Mouse (Mus musculus) mouse embryonic stem cell (cell line): ENCODE results near the gene Rbpms2.

ENCODE experiments used
- in situ Hi-C, 2 experiments: fragments of 300-500 bp; cut with MboI; formaldehyde crosslinking; loops; 1 replicate in 1 of 2; 3 replicates in 1 of 2; pipeline ENCODE4 v1.14.3; 2019 to 2020; ENCODE audit warnings: low sequenced_read_pairs in 2 of 2, low pct_unique_long_range_greater_than_20kb in 1 of 2, mixed read lengths in 1 of 2; ENCODE audit not compliant: unreplicated experiment in 1 of 2

Gene Rbpms2

DNA sequence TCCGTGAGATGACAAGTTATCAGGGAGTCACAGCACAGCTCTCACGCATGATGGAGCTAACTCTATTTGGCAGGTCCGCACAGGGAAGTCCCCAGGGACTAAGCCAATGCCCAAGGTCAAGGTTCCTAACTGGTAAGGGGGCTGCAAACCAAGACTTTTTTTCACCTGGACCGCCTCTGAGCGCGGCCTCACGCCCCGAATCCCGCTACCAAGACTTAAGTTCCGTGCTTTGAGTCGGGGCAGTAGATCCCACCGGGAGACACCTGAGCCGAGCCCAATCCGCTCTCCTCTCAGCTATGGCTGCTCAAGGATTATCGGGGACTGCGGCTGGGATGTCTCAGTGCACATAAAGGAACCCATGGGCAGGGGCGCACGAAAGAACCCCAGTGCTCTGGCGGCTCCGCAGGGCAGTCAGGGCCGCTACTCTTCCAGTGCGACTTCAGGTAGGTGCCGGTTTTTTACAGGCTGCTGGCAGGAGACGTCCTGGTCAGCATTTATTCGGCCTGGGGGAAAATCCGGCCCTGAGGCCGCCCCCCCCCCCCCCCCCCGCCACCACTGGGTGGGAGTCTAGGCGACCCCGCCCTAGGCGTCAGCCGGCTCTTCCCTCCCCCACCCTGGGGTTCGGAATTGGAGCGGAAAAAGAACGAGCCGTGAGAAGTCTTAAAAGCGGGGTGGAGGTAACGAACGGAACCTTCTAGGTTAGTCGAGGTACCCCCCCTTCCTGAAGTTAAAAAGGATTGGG, at the start of gene Rbpms2:
Gene Rbpms2, plus strand, starts transcription at position 624 of the 742 bp plus-strand sequence.
- in situ Hi-C loops, result no loop called here

DNA sequence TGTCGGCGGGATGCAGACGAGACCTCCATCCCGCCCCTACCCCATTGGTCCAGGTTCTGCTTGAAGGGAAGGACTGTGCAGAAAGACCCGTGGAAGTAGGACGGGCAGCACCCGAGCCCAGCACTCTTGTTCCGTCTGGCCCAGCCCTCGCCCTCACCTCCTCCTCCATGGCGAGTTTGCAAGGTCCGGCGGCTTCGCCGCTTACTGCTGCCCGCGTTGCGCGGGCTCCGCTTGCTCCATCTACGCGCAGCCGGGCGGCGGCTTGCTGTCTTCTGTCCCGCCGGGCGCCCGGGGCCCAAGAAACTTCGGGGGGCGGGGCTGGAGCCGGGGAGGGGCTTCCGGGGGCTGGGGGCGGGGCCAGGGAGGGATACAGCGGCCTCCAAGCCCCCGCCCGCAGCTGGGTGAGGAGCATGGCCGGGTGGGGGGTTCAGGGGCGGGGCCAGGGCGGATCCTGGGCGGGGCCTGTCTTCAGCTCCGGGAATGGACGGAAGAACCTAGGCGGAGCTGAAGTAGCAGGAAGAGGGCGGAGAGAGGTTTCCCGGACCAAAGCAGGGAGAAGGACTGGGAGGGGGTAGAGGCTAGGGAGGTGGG, 49.6 kb upstream of the Rbpms2 start, which contains the start of gene Plekho2:
Gene Plekho2, minus strand, starts transcription at position 260 of the 591 bp plus-strand sequence.
- in situ Hi-C loops, result loop anchor here in 1 of 2 experiments (5.0 to 10.0 kb wide), 2 partner anchors 38 to 55 kb away; partner anchors contain the start of gene Ankdd1a

DNA sequence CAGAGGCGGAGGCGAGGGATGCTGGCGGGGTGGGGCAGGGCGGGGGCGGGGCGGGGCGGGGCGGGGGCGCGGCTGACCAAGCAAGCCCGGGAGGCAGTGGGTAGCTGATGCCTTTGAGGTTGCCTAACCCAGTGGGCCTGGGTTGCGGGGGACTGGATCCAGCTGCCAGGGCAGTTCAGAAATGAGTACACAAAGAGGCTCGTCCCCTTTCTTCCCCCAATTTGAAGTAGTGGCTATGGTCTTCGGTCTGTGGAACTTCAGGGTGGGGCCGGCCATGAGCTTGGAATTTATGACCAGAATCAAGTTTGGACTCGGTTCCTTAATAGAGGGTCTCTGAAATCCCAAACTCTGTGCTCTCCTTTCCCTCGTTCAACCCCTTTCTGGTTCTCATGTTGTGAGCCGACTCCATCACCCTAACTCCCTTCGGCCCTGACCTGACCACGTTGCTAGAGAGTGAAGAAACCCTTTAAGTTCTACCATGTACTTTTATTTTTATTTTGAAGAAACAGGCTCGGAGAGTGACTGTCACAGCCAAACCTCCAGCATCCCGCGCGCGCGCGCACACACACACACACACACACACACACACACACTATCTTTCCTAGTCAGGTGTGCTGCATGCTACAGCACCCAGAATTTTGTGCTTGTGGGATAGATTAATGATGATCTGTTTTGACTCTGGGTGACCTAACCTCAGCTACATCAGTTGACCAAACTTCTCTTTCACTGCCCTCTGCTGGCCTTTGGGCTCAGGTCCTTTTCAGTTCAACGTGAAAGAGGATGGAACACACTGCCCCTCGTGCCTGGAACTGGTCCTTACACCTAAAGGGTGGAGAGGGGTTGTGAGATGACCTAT, 48.8 kb upstream of the Rbpms2 start:
- in situ Hi-C loops, result loop anchor here in 1 of 2 experiments (10.0 kb wide), 1 partner anchor 56 kb away; the partner anchor contains the start of gene Ankdd1a

DNA sequence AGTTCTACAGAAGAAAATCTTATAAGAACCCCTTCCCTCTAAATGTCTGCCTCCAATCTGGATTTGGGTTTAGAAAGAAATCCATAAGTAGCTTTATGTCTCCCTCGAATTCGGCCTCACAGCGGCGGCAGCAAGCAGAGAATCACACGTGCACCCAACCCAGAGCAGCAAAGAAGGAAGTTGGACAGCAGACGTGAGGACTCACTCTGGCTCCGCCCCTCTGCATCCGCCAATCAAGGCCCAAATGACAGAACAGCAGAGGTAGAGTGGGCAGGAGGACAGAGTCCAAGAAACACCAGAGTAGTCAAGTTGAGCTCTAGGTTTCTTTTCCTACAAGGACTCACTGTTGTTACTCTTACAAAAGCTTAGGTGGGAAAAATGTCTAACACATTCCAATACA, 46.4 kb upstream of the Rbpms2 start:
- in situ Hi-C loops, result loop anchor here in 1 of 2 experiments (10.0 kb wide), 1 partner anchor 58 kb away; the partner anchor contains the start of gene Ankdd1a

DNA sequence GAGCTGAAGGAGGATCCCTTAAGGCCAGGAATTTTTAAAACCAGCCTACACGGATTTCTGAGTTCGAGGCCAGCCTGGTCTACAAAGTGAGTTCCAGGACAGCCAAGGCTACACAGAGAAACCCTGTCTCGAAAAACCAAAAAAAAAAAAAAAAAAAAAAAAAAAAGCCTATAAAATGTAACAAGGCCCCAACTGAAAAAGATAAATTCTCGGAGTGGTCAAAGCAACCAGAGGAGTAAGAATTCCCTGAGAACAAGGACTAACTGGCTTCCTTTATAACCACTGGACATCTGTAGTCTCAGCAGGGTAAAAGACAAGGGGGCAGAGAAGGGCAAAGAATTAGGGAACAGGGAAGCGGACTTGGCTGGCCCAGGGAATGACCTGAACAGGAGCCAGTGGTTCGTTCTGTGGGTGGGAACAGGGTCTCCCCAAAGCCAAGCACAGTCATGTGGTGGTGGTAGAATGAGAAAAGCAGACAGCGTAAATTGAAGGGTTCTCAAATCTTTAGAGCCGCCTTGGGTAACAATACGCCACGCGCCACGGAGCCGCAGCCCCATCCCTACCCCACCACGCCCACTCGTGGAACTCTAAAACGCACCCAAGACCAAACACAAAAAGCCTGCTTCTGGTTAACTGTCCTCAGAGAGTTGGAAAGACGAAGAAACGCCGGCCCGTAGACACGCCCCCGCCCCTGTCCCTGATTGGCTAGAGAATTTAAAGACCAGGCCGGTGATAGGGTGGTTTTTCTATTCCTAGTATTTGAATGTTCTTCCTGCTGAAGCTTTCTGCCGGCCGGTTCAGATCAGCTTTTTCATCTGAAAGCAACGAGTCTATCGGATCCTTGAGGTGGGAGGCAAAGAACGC, 42.8 kb upstream of the Rbpms2 start, which contains the start of gene Pif1:
Gene Pif1, plus strand, starts transcription at position 755 of the 864 bp plus-strand sequence.
- in situ Hi-C loops, result loop anchor here in 1 of 2 experiments (10.0 kb wide), 1 partner anchor 62 kb away; the partner anchor contains the start of gene Ankdd1a

DNA sequence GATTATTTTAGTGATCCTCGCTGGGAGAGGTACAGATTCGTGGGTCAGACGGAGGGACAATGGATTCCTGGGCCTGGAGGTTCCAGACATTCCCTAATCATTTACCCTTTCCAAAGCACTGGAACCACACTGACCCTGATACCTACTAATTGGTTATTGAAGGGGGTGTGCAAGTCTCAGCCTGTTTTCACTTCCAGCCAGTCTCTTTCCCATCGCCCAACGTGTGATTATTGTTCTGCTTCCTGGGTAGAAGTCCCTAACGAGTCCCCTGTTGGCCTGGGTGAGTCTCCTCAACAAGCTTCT, 42.2 kb upstream of the Rbpms2 start:
- in situ Hi-C loops, result loop anchor here in 1 of 2 experiments (10.0 kb wide), 1 partner anchor 62 kb away; the partner anchor contains the start of gene Ankdd1a

DNA sequence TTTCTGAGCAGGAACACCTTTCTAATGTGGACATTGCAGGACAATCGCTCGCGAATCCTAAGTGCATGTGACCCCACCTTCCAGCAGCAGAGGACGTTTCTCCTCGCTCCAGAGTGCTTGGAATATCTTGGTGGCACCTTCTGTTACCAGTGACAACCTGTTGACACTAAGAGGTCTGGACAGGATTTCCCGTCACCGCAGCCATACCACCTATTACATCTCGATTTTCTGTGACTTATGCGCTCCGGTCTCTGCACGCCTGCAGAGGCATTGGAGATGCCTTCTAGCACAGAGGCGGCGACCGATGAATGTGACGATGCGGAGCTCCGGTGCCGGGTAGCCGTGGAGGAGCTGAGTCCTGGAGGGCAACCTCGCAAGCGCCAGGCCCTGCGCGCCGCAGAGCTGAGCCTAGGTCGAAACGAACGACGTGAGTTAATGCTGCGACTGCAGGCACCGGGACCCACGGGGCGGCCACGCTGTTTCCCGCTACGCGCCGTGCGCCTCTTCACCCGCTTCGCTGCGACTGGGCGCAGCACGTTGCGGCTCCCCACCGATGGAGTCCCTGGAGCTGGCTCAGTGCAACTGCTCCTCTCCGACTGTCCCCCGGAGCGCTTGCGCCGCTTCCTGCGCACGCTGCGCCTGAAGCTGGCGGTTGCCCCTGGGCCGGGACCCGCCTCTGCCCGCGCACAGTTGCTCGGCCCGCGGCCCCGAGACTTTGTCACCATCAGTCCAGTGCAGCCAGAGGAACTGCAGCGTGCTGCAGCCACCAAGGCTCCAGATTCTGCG, 41.7 kb upstream of the Rbpms2 start:
- in situ Hi-C loops, result loop anchor here in 1 of 2 experiments (10.0 kb wide), 1 partner anchor 63 kb away; the partner anchor contains the start of gene Ankdd1a

DNA sequence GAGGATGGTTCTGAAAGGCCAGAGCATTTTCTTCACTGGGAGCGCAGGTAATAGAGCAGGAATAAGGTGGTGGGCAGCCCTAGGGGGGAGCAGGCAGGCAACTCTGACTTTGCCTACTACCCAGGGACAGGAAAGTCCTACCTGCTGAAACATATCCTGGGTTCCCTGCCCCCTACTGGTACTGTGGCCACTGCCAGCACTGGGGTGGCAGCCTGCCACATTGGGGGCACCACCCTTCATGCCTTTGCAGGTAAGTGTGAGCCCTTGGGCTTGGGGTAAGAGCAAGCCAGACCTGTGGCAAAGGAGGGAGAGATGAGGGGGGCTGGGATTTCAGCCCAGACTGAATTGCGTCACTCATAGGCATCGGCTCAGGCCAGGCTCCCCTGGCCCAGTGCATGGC, 40.4 kb upstream of the Rbpms2 start:
- in situ Hi-C loops, result loop anchor here in 1 of 2 experiments (10.0 kb wide), 1 partner anchor 64 kb away; the partner anchor contains the start of gene Ankdd1a

DNA sequence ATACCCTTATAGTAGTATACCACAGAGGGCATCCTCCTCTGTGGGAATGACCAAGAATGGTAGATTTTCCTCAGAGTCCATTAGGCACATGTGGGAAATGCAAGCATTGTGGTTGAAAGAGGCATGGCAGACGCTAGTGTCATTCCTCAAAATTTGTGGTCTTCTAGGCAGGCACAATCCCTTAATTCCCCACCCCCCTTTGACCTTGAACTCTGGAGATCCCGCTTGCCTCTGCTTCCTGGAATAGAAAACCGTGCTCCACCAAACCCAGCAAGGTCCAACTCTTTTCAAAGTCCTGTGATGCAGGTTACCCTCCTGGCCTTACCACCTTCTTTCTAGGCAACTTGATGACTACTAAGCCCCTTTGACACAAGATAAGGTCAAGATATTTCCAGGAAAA, 36.7 kb upstream of the Rbpms2 start:
- in situ Hi-C loops, result no loop called here

DNA sequence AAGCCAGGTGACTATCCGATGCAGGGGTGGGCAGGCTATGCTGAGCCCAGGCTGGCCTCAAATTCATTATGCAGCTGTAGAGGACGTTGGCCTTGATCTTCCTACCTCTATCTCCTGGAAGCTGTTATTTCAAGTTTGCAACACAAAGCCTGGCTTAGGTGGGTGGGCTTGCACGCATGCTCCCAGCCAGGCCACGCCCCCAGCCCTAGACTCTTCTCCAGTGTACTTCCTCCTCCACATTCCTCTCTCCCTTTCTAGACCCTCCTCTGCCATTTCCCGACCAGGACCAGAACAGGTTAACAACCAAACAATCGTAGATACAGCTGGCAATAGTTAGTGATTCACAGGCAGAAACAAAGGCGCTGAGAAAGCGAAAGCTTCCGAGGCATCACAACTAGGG, 35.9 kb upstream of the Rbpms2 start:
- in situ Hi-C loops, result no loop called here

DNA sequence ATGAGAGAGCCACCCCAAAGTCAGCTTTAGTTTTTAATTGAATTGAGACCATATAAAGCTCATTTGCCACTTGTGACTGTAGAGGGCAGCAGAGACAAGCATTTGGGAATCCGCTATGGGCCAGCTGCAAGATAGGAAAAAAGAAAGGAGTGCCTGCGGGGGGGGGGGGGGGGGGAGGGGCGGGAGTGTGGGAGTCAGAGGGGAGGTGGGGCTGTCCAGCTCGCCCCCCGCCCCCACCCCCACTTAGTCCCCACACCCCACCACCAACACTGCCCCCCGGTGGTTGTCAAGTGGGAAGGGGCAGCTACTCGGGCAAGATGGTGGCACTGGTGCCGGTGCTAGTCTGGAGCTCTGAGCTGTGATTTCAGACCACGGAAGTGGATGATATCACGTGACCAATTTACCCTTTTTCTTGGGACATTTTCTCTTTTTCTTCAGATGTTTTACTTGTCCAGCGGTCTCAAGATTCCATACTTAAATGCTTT, 30.6 kb upstream of the Rbpms2 start:
- in situ Hi-C loops, result no loop called here

DNA sequence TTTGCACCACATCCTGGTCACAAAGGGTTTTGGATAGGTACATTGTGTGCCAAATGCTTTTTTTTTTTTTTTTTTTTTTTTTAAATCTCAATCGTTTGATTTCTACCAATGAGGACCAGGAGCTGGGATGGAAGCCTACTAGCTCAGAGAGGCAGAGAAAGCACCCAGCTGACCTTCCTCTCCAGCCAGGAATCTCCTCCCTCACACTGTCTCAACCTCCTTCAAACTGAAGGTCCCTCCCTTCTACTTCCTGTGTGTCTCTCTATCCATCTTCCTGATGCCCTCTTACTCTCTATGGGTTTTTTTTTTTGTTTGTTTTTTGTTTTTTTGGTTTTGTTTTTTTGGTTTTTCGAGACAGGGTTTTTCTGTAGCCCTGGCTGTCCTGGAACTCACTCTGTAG, 28.5 kb upstream of the Rbpms2 start:
- in situ Hi-C loops, result loop anchor here (10.0 kb wide), 1 partner anchor 254 kb away; no protein-coding TSS in a partner anchor

DNA sequence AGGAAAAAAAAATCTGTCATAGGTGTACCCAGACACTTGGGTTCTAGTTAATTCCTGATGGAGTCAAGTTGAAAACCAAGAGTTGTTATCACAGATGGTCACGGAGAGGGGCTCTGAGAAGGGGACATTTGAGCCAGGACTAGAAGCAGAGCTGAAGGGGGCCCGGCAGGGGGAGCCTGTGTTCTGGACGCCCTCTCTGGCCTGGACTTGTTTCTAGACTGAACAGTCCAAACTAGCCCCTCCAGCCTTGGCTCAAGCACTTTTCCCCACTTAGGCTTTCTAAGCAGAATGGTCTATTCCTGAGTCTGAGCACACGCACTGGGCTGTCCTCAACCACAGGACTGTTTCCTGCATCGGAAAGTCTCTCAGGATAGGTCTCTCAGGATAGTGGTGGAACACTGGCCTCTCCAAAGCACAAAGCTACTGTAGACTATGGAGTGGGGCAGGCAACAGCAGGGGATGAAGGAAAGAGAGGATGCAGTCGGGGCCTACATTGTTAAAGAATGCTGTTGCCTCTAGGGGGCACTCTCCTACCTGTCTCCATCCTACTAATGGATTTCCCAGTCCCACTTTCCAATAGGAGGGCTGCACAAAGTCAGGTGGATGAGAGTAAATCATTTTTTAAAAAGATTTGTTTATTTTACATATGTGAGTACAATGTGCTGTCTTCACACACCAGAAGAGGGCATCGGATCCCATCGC, 25.9 kb upstream of the Rbpms2 start:
- in situ Hi-C loops, result loop anchor here (10.0 kb wide), 1 partner anchor 251 kb away; no protein-coding TSS in a partner anchor

DNA sequence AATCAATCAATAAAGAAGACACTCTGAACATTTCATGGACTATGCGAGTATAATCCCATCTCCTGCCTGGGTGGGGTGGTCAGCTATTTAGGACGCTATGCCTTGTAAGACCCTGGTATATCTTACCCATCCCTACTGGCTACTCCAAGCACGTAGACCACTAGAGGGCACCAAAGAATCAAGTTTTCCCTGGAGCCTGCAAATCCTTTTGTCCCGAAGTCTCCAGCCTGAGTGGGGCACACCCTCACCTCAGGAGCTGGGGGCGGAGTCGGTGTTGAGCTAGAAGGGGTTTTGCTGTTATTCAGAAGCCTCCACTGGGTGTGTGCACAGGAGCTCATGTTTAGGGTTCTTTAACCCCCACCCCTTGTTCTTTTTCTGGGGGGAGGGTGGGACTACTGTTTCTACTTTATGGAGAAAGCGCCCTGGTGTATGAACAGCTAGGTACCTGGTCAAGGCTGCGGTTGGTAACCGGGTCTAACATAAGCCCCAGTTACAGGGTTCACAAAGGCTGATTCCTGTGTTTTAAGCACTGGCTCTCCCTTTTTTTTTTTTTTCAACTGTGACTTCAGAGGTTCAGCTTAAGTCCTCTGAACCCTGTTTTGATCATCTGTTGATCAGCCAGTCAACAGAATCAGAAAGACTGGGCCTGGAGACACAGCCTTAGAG, 23.8 kb upstream of the Rbpms2 start:
- in situ Hi-C loops, result loop anchor here (5.0 to 10.0 kb wide), 2 partner anchors 57 to 249 kb away; no protein-coding TSS in a partner anchor

DNA sequence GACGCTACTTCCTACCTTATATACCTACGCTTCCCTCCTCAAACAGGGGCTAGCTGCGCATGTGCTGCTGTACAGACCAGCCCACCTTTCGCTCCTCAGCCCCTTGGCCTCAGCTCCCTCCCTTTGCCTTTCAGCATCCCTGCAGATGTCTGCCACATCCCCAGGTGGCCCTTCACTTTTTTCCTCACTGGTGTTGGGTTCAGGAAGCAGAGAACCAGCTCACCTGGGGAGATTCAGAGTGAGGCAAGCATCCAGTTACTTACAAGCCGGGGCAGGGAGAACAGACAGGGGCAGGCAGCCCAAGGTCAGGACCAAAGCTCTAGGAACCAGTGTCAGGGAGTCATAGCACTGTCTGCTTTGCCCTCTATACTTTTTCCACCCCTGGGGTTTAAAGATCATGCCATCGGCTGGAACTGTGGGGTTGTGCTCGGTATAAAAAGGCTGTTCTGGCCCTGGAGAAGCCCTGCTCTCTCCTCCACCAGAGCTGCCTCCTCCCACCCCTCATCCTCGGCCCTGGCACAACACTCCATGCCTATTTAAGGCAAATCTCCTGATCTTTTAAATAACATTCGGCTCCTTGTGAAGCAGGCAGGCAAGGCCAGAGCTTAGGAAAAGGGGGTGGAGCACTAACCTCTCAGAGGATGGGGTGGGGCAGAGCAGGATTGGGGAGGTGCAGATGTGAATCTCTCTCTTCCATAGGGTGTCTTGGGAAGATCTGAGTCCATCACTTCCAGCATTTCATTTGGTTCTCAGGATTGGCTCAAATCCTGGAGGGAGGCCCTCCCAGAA, 22.9 kb upstream of the Rbpms2 start:
- in situ Hi-C loops, result loop anchor here (5.0 to 10.0 kb wide), 2 partner anchors 56 to 248 kb away; no protein-coding TSS in a partner anchor
